Mouse (Mus musculus) lung, embryonic 16.5 days (tissue): ENCODE data around the gene Mael. TPM values are rescaled to one million over a fixed set of nuclear protein-coding genes. Genes with fewer than 3 reads are reported as not detected.

Experiments
- ATAC-seq: fragments of 200-750 bp; cut with Nextera tagmentation; 2 replicates; pipeline ENCODE4 v1.8.0; 2017; ENCODE audit warnings: low read depth, mild to moderate bottlenecking, moderate library complexity
- H3K27ac ChIP-seq: fragments of 300-500 bp; sonication (generic); 2 replicates; pipeline ENCODE4 v1.5.1; 2014; ENCODE audit warnings: mild to moderate bottlenecking, control low read depth, low read length
- H3K27me3 ChIP-seq: fragments of 300-500 bp; sonication (generic); 2 replicates; pipeline ENCODE4 v1.6.1; 2014; ENCODE audit warnings: low read depth, low read length, mixed read lengths; ENCODE audit not compliant: control insufficient read depth, insufficient read depth
- H3K36me3 ChIP-seq: fragments of 300-500 bp; sonication (generic); 2 replicates; pipeline ENCODE4 v1.6.1; 2014; ENCODE audit warnings: low read length; ENCODE audit not compliant: control insufficient read depth, insufficient read depth
- H3K4me1 ChIP-seq: fragments of 300-500 bp; sonication (generic); replicated peaks from 2 replicates; pipeline ENCODE4 v1.6.1; 2014; ENCODE audit warnings: low read length, mixed read lengths; ENCODE audit not compliant: control insufficient read depth, insufficient read depth
- H3K4me2 ChIP-seq: fragments of 300-500 bp; sonication (generic); 2 replicates; pipeline ENCODE4 v1.6.1; 2014; ENCODE audit warnings: low read depth, low read length, control low read depth
- H3K4me3 ChIP-seq: fragments of 300-500 bp; sonication (generic); 2 replicates; pipeline ENCODE4 v1.5.1; 2014; ENCODE audit warnings: mild to moderate bottlenecking, low read length, control low read depth
- H3K9ac ChIP-seq: fragments of 300-500 bp; sonication (generic); 2 replicates; pipeline ENCODE4 v1.6.1; 2014; ENCODE audit warnings: low read length, control low read depth
- H3K9me3 ChIP-seq: fragments of 300-500 bp; sonication (generic); 2 replicates; pipeline ENCODE4 v1.6.1; 2016; ENCODE audit warnings: low read length; ENCODE audit not compliant: control insufficient read depth
- WGBS: fragments of 180-500 bp; shearing (Covaris S2); extraction: QIAGEN DNeasy Blood & Tissue Kit; methylation state at CpG from one replicate; pipeline ENCODE4 v1.1.7; 2014; 5-methylcytosine and 5-hydroxymethylcytosine counted together
- polyA plus RNA-seq: library from polyadenylated mRNA; unstranded; fragments of >200 nt; fragmentation: Nextera tagmentation; extraction: Ambion mirVana; gene quantifications from 2 replicates; pipeline ENCODE4 v1.2.1, GENCODE M21; 2015

Mael gene
- polyA plus RNA-seq, 1 experiment from 2014 or later: not detected

GRCm38 (mm10) chr1:166160569-166161445 is 77.7 kb downstream of the Mael start:
- ATAC-seq: peak; percentile 36
- Histone ChIP-seq H3K4me3 (no peak overlapping the region), H3K4me2 (0 out of 2 replicates have a peak overlapping the region, but pooled peaks have one; percentile 21), H3K9ac (no peak overlapping the region), H3K27ac (no peak overlapping the region), H3K4me1 (no peaks in the 10 kb centered on the region), H3K36me3 (no peaks in the 10 kb centered on the region), H3K9me3 (no peaks in the 10 kb centered on the region), H3K27me3 (peaks cover 22% of the 10 kb centered on the region)
- 15% methylated on average over 24 of the region's 24 CpGs for whole genome bisulfite sequencing

GRCm38 (mm10) chr1:166160111-166160510 is 78.4 kb downstream of the Mael start:
- WGBS: 51% methylated on average over 5 of the region's 5 CpGs
- Histone ChIP-seq H3K9me3 (no peaks in the 10 kb centered on the region), H3K4me3 (no peak overlapping the region), H3K4me2 (no peak overlapping the region), H3K27ac (no peak overlapping the region), H3K36me3 (no peaks in the 10 kb centered on the region), H3K9ac (no peak overlapping the region), H3K4me1 (no peaks in the 10 kb centered on the region), H3K27me3 (peaks cover 26% of the 10 kb centered on the region)
- ATAC-seq: 0 out of 2 replicates have a peak, but pooled peaks have one; percentile 26

- no peak overlapping the region for H3K4me2 ChIP-seq
- H3K27ac ChIP-seq: no peak overlapping the region
- no peaks in the 10 kb centered on the region for H3K9me3 ChIP-seq
- no peaks in the 10 kb centered on the region for H3K36me3 ChIP-seq
- no peak overlapping the region for H3K9ac ChIP-seq
- ATAC-seq: no peak
- H3K27me3 ChIP-seq: peaks cover 32% of the 10 kb centered on the region
- WGBS: 54% methylated on average over 9 of the region's 9 CpGs
- H3K4me3 ChIP-seq: no peak overlapping the region
- peaks cover 4% of the 10 kb centered on the region; the same call in 1 of the 2 replicates for H3K4me1 ChIP-seq
Measured at GRCm38 (mm10) chr1:166158664-166159063, 79.9 kb downstream of the Mael start.

DNA sequence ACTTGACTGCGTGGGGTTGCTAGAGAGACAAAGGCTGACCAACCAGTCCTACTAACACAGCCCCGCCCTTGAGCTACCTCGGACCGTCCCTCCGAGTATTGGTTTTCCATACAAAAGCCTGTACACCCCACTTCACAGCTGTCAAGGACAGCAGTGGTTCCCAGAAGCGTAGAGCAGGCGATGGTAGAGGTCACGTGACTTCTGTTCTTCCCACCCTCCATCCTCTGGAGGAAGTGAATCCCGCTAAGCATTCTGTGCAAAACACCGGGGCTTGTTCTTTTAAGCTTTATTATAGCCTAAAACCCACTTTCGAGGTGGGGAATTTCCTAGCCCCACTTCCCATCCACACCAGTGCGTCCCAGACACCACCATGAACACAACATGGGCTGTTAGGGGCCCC is 80.8 kb downstream of the Mael start:
- no peak for ATAC-seq
- no peak overlapping the region for H3K9ac ChIP-seq
- H3K27ac ChIP-seq: no peak overlapping the region
- H3K4me3 ChIP-seq: no peak overlapping the region
- H3K9me3 ChIP-seq: no peaks in the 10 kb centered on the region
- peaks cover 4% of the 10 kb centered on the region; the same call in 1 of the 2 replicates for H3K4me1 ChIP-seq
- H3K27me3 ChIP-seq: peaks cover 32% of the 10 kb centered on the region
- H3K4me2 ChIP-seq: no peak overlapping the region
- WGBS: 55% methylated on average over 12 of the region's 12 CpGs
- no peaks in the 10 kb centered on the region for H3K36me3 ChIP-seq

GRCm38 (mm10) chr1:166155113-166155494 is 83.4 kb downstream of the Mael start:
- Histone ChIP-seq H3K9ac (no peak overlapping the region), H3K27me3 (peaks cover 28% of the 10 kb centered on the region), H3K36me3 (no peaks in the 10 kb centered on the region), H3K4me1 (peaks cover 4% of the 10 kb centered on the region; the same call in 1 of the 2 replicates), H3K27ac (no peak overlapping the region), H3K9me3 (no peaks in the 10 kb centered on the region), H3K4me3 (no peak overlapping the region), H3K4me2 (no peak overlapping the region)
- no peak for ATAC-seq
- WGBS: 24% methylated on average over 10 of the region's 10 CpGs

GRCm38 (mm10) chr1:166154162-166155112 is 84.1 kb downstream of the Mael start:
- H3K36me3 ChIP-seq: no peaks in the 10 kb centered on the region
- H3K4me1 ChIP-seq: peaks cover 4% of the 10 kb centered on the region; the same call in 1 of the 2 replicates
- peak overlapping the region; percentile 71 for H3K4me2 ChIP-seq
- peak overlapping the region; percentile 27 for H3K9ac ChIP-seq
- peak overlapping the region; percentile 39 for H3K4me3 ChIP-seq
- H3K27me3 ChIP-seq: peaks cover 23% of the 10 kb centered on the region
- H3K9me3 ChIP-seq: no peaks in the 10 kb centered on the region
- ATAC-seq: peak; percentile 63
- WGBS: 6% methylated on average over 29 of the region's 29 CpGs
- no peak overlapping the region for H3K27ac ChIP-seq

DNA sequence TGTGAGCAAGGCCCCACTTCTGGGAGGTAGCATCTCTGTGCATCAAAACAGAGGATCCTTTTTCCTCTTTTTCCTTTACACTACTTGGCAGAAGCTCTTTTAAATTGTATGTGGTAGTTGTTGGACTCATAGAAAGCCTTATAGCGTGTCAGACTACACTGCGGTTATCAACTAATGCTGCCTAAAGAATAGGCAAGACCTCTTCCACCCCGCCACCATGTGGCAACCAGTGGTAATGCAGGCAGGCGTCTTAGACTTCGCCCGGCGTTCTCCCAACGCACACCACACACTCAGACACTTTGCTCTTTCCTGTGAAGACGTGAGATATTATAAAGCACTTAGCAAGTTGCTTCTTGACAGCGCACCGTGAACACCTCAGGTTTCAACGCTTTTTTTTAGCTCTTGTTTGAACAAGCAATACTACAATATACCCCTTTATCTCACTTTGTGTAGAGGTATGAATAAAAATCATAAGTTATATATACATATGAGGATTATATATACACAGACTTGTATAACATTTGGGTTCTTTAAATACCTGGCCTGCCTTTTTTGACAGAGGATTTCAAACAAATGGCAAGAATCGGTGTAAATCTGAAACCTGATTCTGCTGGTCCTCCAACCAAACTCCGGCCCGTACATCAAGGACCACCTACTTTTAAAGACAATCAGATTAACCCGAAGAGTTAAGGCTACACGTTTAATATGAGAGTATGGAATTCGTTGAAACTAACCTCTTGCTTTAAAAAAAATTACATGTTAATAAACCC is 85.0 kb downstream of the Mael start:
- Histone ChIP-seq H3K4me1 (peaks cover 4% of the 10 kb centered on the region; the same call in 1 of the 2 replicates), H3K27me3 (peaks cover 15% of the 10 kb centered on the region; the same call in 1 of the 2 replicates), H3K4me3 (no peak overlapping the region), H3K27ac (no peak overlapping the region), H3K9ac (no peak overlapping the region), H3K4me2 (peak overlapping the region; percentile 71; the same call in 1 of the 2 replicates), H3K36me3 (no peaks in the 10 kb centered on the region), H3K9me3 (no peaks in the 10 kb centered on the region)
- WGBS: 8% methylated on average over 18 of the region's 18 CpGs
- ATAC-seq: peak; percentile 44

- Histone ChIP-seq H3K27me3 (peaks cover 15% of the 10 kb centered on the region; the same call in 1 of the 2 replicates), H3K4me1 (peaks cover 4% of the 10 kb centered on the region; the same call in 1 of the 2 replicates), H3K4me3 (no peak overlapping the region), H3K9ac (no peak overlapping the region), H3K36me3 (no peaks in the 10 kb centered on the region), H3K27ac (no peak overlapping the region), H3K9me3 (no peaks in the 10 kb centered on the region), H3K4me2 (no peak overlapping the region)
- ATAC-seq: no peak
- WGBS: 82% methylated on average over 10 of the region's 10 CpGs
Measured at GRCm38 (mm10) chr1:166152034-166152433, 86.5 kb downstream of the Mael start.
